Mouse (Mus musculus) forelimb bud, embryonic 11.5 days (tissue): ENCODE results near the gene Gm5890.
"Not testable (repeated sequence)": the region's sequence is repeated elsewhere in the genome, so short reads cannot be mapped to it uniquely, and the experiment has no call there.

ENCODE experiments used
- DNase-seq: peaks from one replicate; pipeline ENCODE4 v3.0.0-alpha.2; 2012; ENCODE audit warnings: low read depth, low spot score

Gene Gm5890

DNA sequence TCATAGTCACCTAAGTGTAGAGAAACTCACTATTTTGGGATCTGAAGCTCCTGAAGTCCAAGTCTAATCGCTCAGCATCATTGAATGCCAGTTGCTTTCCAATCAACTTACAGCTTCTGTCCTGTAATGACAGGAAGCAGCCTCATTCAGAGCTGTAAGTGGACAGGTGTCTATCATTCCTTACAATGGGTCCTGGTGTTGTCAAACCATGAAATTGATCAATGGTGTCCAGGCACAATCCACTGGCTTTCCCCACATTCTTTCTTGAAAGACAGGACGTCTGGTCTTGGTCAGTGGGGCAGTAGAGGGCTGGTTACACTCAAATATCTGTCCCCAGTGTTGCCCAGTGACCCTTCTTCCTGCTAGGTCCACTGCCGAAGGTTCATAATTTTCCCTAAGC lies at the start of gene Gm5890:
Gene Gm5890, minus strand, starts transcription at position 101 of the 400 bp plus-strand sequence.
- not testable (repeated sequence) for DNase-seq

DNA sequence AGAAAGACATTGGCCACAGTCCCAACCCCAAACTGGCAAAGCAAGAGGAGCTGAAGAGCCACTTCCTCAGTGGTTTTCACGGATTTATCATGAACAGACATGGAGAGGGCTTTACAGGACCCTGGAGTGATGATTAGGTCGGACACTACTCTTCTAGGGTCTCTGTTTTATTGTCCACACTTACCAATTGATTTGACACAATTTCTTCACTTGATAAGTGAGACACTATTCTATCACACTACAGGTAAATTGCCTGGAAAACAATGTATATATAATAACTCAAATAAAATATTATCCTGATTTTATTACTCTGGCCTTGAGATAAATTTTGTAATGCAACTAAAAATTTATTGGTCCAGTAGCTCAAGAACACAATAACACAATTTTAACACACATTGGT lies 28.9 kb downstream of the Gm5890 start, which contains the start of gene Gm4498:
Gene Gm4498, minus strand, starts transcription at position 101 of the 400 bp plus-strand sequence.
- DNase-seq: not testable (repeated sequence)
